9 mouse cellular contexts compared by ENCODE assay signal in genomic region chr2:33746471-33746870, GRCm38 (mm10).
DNase-seq lines count a peak whose midpoint lies in the region; ATAC-seq and TF ChIP-seq lines count a peak whose summit lies in the region.
"Had no signal": no experiment of that assay in that cellular context is flagged by ENCODE, and none has a peak within 500 bp of the region (broad histone marks: within the 10 kb centered on the region; RNA-seq: fewer than 3 reads in every experiment).

No protein-coding gene starts in this region.

- DNase-seq in CD8-positive naive resting alpha-beta T cell, adult 2 months (ENCODE audit: low read depth in 2 of 2, low spot score in 2 of 2), result peak; percentile 16 to 47
- peak; percentile 56 to 73 for DNase-seq in adrenal gland, postnatal 36 days
- DNase-seq in embryonic facial prominence, embryonic 14.5 days (ENCODE audit: low spot score), result peak; percentile 93
- DNase-seq in kidney, postnatal 14 days, result peak; percentile 90
- DNase-seq in lung, adult 18-20 months, result peak; percentile 57 to 66
- peak; percentile 74 for DNase-seq in thymus, adult 2 months

- H3K27me3 ChIP-seq in embryonic facial prominence, embryonic 14.5 days (replicated peaks; ENCODE audit: control insufficient read depth, insufficient read depth, low read length), result no peaks in the 10 kb centered on the region
- no peaks in the 10 kb centered on the region for H3K27me3 ChIP-seq in heart, embryonic 13.5 days (replicated peaks)
- H3K27me3 ChIP-seq in thymus, adult 2 months (ENCODE audit: control insufficient read depth, insufficient read depth, low read length), result no peaks in the 10 kb centered on the region
- H3K27me3 ChIP-seq: liver, embryonic 15.5 days had no signal

- no peak overlapping the region for H3K4me3 ChIP-seq in embryonic facial prominence, embryonic 14.5 days (ENCODE audit: low read depth, low read length)
- H3K4me3 ChIP-seq in heart, embryonic 13.5 days, result no peak overlapping the region
- no peak overlapping the region for H3K4me3 ChIP-seq in thymus, adult 2 months (ENCODE audit: control insufficient read depth, insufficient read depth, low read length)
- H3K4me3 ChIP-seq: liver, embryonic 15.5 days had no signal

- WGBS in embryonic facial prominence, embryonic 14.5 days, result 3% methylated on average over 5 of the region's 5 CpGs
- WGBS in heart, embryonic 13.5 days, result 9% methylated on average over 5 of the region's 5 CpGs
- 38% methylated on average over 5 of the region's 5 CpGs for WGBS in thymus, adult 2 months

- TF ChIP-seq CTCF in thymus, adult 2 months (IDR thresholded peaks at IDR 0.05; ENCODE audit: borderline replicate concordance, control insufficient read depth, extremely low read depth, insufficient read depth, low read length, poor library complexity), result no peak

- TF ChIP-seq POLR2A in thymus, adult 2 months (IDR thresholded peaks at IDR 0.05; ENCODE audit: control insufficient read depth, extremely low read depth, insufficient read depth, low read length, poor library complexity), result no peak

- no peak overlapping the region for H3K4me2 ChIP-seq in embryonic facial prominence, embryonic 14.5 days (ENCODE audit: low read depth, low read length)
- no peak overlapping the region for H3K4me2 ChIP-seq in heart, embryonic 13.5 days
- H3K4me2 ChIP-seq: liver, embryonic 15.5 days had no signal

- H3K36me3 ChIP-seq in embryonic facial prominence, embryonic 14.5 days (ENCODE audit: control insufficient read depth, insufficient read depth, low read length), result peaks cover 33% of the 10 kb centered on the region
- peaks cover 16% of the 10 kb centered on the region for H3K36me3 ChIP-seq in heart, embryonic 13.5 days
- no peaks in the 10 kb centered on the region for H3K36me3 ChIP-seq in thymus, adult 2 months (ENCODE audit: control insufficient read depth, insufficient read depth, low read length)

- peak; percentile 78 for ATAC-seq in embryonic facial prominence, embryonic 14.5 days (ENCODE audit: low read depth)
- no peak for ATAC-seq in heart, embryonic 13.5 days (ENCODE audit: extremely low read depth, insufficient number of reproducible peaks, low FRiP score, low TSS enrichment)
- peak; percentile 45; the same call in 1 of the 2 replicates for ATAC-seq in neutrophil, adult 5-6 weeks (ENCODE audit: extremely low read depth, insufficient number of reproducible peaks, low FRiP score, poor library complexity, severe bottlenecking)

- no peak overlapping the region for H3K27ac ChIP-seq in embryonic facial prominence, embryonic 14.5 days (replicated peaks; ENCODE audit: low read depth, low read length)
- 0 out of 2 replicates have a peak overlapping the region, but pooled peaks have one; percentile 16 for H3K27ac ChIP-seq in heart, embryonic 13.5 days (replicated peaks)
- H3K27ac ChIP-seq in thymus, adult 2 months (ENCODE audit: control insufficient read depth, insufficient read depth, low read length), result no peak overlapping the region
- H3K27ac ChIP-seq: liver, embryonic 15.5 days had no signal

- no peaks in the 10 kb centered on the region; the same call in 1 of the 2 replicates for H3K4me1 ChIP-seq in embryonic facial prominence, embryonic 14.5 days (ENCODE audit: control insufficient read depth, insufficient read depth, low read length)
- peaks cover 5% of the 10 kb centered on the region for H3K4me1 ChIP-seq in heart, embryonic 13.5 days
- peaks cover 18% of the 10 kb centered on the region for H3K4me1 ChIP-seq in thymus, adult 2 months (replicated peaks; ENCODE audit: control insufficient read depth, insufficient read depth, low read length)
- H3K4me1 ChIP-seq: liver, embryonic 15.5 days had no signal

- H3K9me3 ChIP-seq in embryonic facial prominence, embryonic 14.5 days (ENCODE audit: control insufficient read depth, low read length), result no peaks in the 10 kb centered on the region
- no peaks in the 10 kb centered on the region for H3K9me3 ChIP-seq in heart, embryonic 13.5 days
- H3K9me3 ChIP-seq: liver, embryonic 15.5 days had no signal

- no peak overlapping the region for H3K9ac ChIP-seq in embryonic facial prominence, embryonic 14.5 days (ENCODE audit: low read depth, low read length)
- H3K9ac ChIP-seq in heart, embryonic 13.5 days, result no peak overlapping the region
- H3K9ac ChIP-seq: liver, embryonic 15.5 days had no signal

Comparison
In these comparisons a context has a peak if more than half of its experiments do, and no peak if none do; other contexts are left out.
1. DNase-seq: peak in every context shown above with its lines; median percentile 93 in embryonic facial prominence, embryonic 14.5 days; 90 in kidney, postnatal 14 days; 74 in thymus, adult 2 months; 64 in adrenal gland, postnatal 36 days; 62 in lung, adult 18-20 months; 32 in CD8-positive naive resting alpha-beta T cell, adult 2 months.